Mouse (Mus musculus): ENCODE data around the gene Lmo2.

DNA sequence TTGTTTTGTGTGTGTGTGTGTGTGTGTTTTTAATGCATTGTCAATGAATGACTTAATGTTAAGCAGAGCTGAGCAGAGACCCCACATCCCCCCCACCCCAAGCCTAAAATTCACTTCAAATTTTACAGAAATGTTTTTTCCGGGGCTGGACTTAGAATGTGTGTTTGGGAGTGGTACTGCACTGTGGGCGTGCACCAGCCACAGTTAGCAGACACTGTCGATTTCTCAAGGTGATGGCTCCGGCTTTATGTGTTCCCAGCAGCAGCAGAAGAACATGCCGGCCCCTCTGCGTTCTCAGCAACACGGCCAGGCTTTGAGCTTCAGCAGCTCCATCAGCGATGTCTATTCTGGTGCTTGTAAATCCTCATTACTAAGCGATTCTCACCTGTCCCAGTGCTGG lies 25.3 kb upstream of the Lmo2 start:
- TF ChIP-seq CTCF (conservative IDR thresholded peaks at IDR 0.05; ENCODE audit: insufficient read depth, insufficient read length, low read depth, low read length) (no peak), POLR2A (IDR thresholded peaks at IDR 0.05; ENCODE audit: low read depth, low read length) (no peak)

Data from kidney, adult 2 months (tissue).